Mouse (Mus musculus) CH12.LX (cell line): ENCODE measurements around the gene Sptbn4.

Experiments used
- EP300 ChIP-seq: IDR thresholded peaks from 2 replicates; pipeline ENCODE4 v1.6.1; 2011; ENCODE audit warnings: low read length, improper control_type of control experiment
- POLR2A ChIP-seq: IDR thresholded peaks from 2 replicates; pipeline ENCODE4 v1.6.1; 2011; ENCODE audit warnings: low read depth, mild to moderate bottlenecking, improper control_type of control experiment, low read length
- POLR2AphosphoS2 ChIP-seq: IDR thresholded peaks from 2 replicates; pipeline ENCODE4 v1.6.1; 2011; ENCODE audit warnings: low read depth, low read length, improper control_type of control experiment
- TCF12 ChIP-seq: IDR thresholded peaks from 2 replicates; pipeline ENCODE4 v1.6.1; 2014; ENCODE audit warnings: low read depth, mild to moderate bottlenecking, inconsistent platforms, low read length, improper control_type of control experiment

GRCm38 (mm10) chr7:27451359-27451758 lies 3.9 kb upstream of the Sptbn4 start:
- no peak for TF ChIP-seq POLR2AphosphoS2
- TF ChIP-seq TCF12 = no peak
- TF ChIP-seq EP300 = no peak
- TF ChIP-seq POLR2A = no peak
